Mouse (Mus musculus): Measurements from ENCODE around the gene Cdkl4. TPM values are rescaled to one million over a fixed set of nuclear protein-coding genes. Genes with fewer than 3 reads are reported as not detected.

The Cdkl4 gene
- total and polyA plus RNA-seq, 3 experiments, result 0.42 to 0.71 TPM; not detected in 1

- no peak overlapping the region for H3K4me3 ChIP-seq (ENCODE audit: control insufficient read depth in 1 of 2, insufficient read depth in 1 of 2, low read depth in 2 of 2, low read length in 2 of 2)
- H3K27me3 ChIP-seq (ENCODE audit: control insufficient read depth in 1 of 2, insufficient read depth in 2 of 2, low read length in 2 of 2), result no peaks in the 10 kb centered on the region
- H3K9ac ChIP-seq (ENCODE audit: control insufficient read depth, low read depth, low read length, poor library complexity, severe bottlenecking), result no peak overlapping the region
- TF ChIP-seq NRF1 (IDR thresholded peaks at IDR 0.05; ENCODE audit: insufficient read depth, low read depth, low read length, poor library complexity, severe bottlenecking), result no peak
- TF ChIP-seq RAD21 (IDR thresholded peaks at IDR 0.05; ENCODE audit: low read depth, low read length), result peak; percentile 85
- peak; percentile 88 to 94 (median 88) for TF ChIP-seq CTCF (IDR thresholded peaks at IDR 0.05 in 2 of 3, conservative IDR thresholded peaks at IDR 0.05 in 1 of 3; ENCODE audit: control insufficient read depth in 1 of 3, insufficient read depth in 1 of 3, low read depth in 2 of 3, low read length in 3 of 3, poor library complexity in 1 of 3, severe bottlenecking in 1 of 3)
- TF ChIP-seq ZMIZ1 (IDR thresholded peaks at IDR 0.05; ENCODE audit: low read depth, low read length), result no peak
- TF ChIP-seq ETS1 (IDR thresholded peaks at IDR 0.05; ENCODE audit: low read depth, low read length), result no peak
- no peak for TF ChIP-seq POLR2AphosphoS5 (IDR thresholded peaks at IDR 0.05; ENCODE audit: borderline replicate concordance, low read depth, low read length)
- TF ChIP-seq MYC (IDR thresholded peaks at IDR 0.05; ENCODE audit: low read depth, low read length), result peak; percentile 78; the same call in 1 of the 2 replicates
- TF ChIP-seq POLR2A (IDR thresholded peaks at IDR 0.05; ENCODE audit: control insufficient read depth in 1 of 2, insufficient read depth in 1 of 2, low read depth in 1 of 2, low read length in 2 of 2, poor library complexity in 1 of 2), result no peak
- TF ChIP-seq MEF2A (IDR thresholded peaks at IDR 0.05; ENCODE audit: extremely low read depth, insufficient replicate concordance, low read depth, low read length, poor library complexity, severe bottlenecking), result no peak
- no peak for TF ChIP-seq SIN3A (IDR thresholded peaks at IDR 0.05; ENCODE audit: low read length)
- no peak for TF ChIP-seq JUND (IDR thresholded peaks at IDR 0.05; ENCODE audit: low read depth, low read length)
- TF ChIP-seq SMC3 (IDR thresholded peaks at IDR 0.05; ENCODE audit: low read depth, low read length), result peak; percentile 92
- no peak for TF ChIP-seq GATA1 (IDR thresholded peaks at IDR 0.05; ENCODE audit: low read depth, low read length)
- peak; percentile 41; the same call in 1 of the 2 replicates for TF ChIP-seq MAX (IDR thresholded peaks at IDR 0.05; ENCODE audit: low read length)
- no peak for TF ChIP-seq GABPA (IDR thresholded peaks at IDR 0.05; ENCODE audit: low read depth, low read length)
- peak; percentile 67 for TF ChIP-seq ZC3H11A (IDR thresholded peaks at IDR 0.05; ENCODE audit: low read depth, low read length)
- DNase-seq (ENCODE audit: low read depth, low spot score), result peak; percentile 72
- H3K9me3 ChIP-seq (replicated peaks; ENCODE audit: insufficient read depth, low read length), result no peaks in the 10 kb centered on the region
- no peaks in the 10 kb centered on the region for H3K36me3 ChIP-seq (ENCODE audit: control insufficient read depth in 1 of 2, insufficient read depth in 2 of 2, low read length in 2 of 2)
- no peaks in the 10 kb centered on the region for H3K79me2 ChIP-seq (ENCODE audit: control insufficient read depth, insufficient read depth, low read length, poor library complexity)
- H3K27ac ChIP-seq (ENCODE audit: control insufficient read depth, low read depth, low read length), result no peak overlapping the region
- H3K4me1 ChIP-seq (ENCODE audit: control insufficient read depth in 1 of 2, insufficient read depth in 2 of 2, low read length in 2 of 2), result no peaks in the 10 kb centered on the region
Observed at GRCm38 (mm10) chr17:80620786-80621423, 43.3 kb upstream of the Cdkl4 start.

- H3K27me3 ChIP-seq (ENCODE audit: control insufficient read depth in 1 of 2, insufficient read depth in 2 of 2, low read length in 2 of 2), result no peaks in the 10 kb centered on the region
- H3K9ac ChIP-seq (ENCODE audit: control insufficient read depth, low read depth, low read length, poor library complexity, severe bottlenecking), result no peak overlapping the region
- H3K9me3 ChIP-seq (replicated peaks; ENCODE audit: insufficient read depth, low read length), result no peaks in the 10 kb centered on the region
- H3K36me3 ChIP-seq (ENCODE audit: control insufficient read depth in 1 of 2, insufficient read depth in 2 of 2, low read length in 2 of 2), result no peaks in the 10 kb centered on the region
- no peak for DNase-seq (ENCODE audit: low read depth, low spot score)
- TF ChIP-seq ZMIZ1 (IDR thresholded peaks at IDR 0.05; ENCODE audit: low read depth, low read length) (no peak), MEF2A (IDR thresholded peaks at IDR 0.05; ENCODE audit: extremely low read depth, insufficient replicate concordance, low read depth, low read length, poor library complexity, severe bottlenecking) (no peak), BHLHE40 (IDR thresholded peaks at IDR 0.05; ENCODE audit: borderline replicate concordance, low read depth, low read length) (no peak)
- H3K4me1 ChIP-seq (ENCODE audit: control insufficient read depth in 1 of 2, insufficient read depth in 2 of 2, low read length in 2 of 2), result no peaks in the 10 kb centered on the region
- H3K4me3 ChIP-seq (ENCODE audit: control insufficient read depth in 1 of 2, insufficient read depth in 1 of 2, low read depth in 2 of 2, low read length in 2 of 2), result no peak overlapping the region
- no peaks in the 10 kb centered on the region for H3K79me2 ChIP-seq (ENCODE audit: control insufficient read depth, insufficient read depth, low read length, poor library complexity)
- no peak overlapping the region for H3K27ac ChIP-seq (ENCODE audit: control insufficient read depth, low read depth, low read length)
Observed at GRCm38 (mm10) chr17:80619556-80619955, 41.9 kb upstream of the Cdkl4 start.
